Mouse (Mus musculus) C2C12 (cell line): ENCODE results near the gene Ascl1. TPM values are rescaled to one million over a fixed set of nuclear protein-coding genes. Genes with fewer than 3 reads are reported as not detected.

Experiments
- H3K27me3 ChIP-seq: one replicate; pipeline ENCODE4 v1.6.1; 2011; ENCODE audit not compliant: control insufficient read depth, insufficient read depth, insufficient read length
- H3K36me3 ChIP-seq: one replicate; pipeline ENCODE4 v1.6.1; 2011; ENCODE audit not compliant: control insufficient read depth, insufficient read depth
- H3K4me3 ChIP-seq: one replicate; pipeline ENCODE4 v1.5.1; 2011; ENCODE audit warnings: mild to moderate bottlenecking, control low read depth; ENCODE audit not compliant: poor library complexity, insufficient read depth, severe bottlenecking
- H3K79me2 ChIP-seq: one replicate; pipeline ENCODE4 v1.6.1; 2011; ENCODE audit not compliant: control insufficient read depth, insufficient read depth
- H3K79me3 ChIP-seq: one replicate; pipeline ENCODE4 v1.6.1; 2011; ENCODE audit warnings: low read depth, control low read depth
- H3ac ChIP-seq: one replicate; pipeline ENCODE3; 2011; ENCODE audit warnings: low read depth; ENCODE audit not compliant: control insufficient read depth, insufficient read length
- CEBPB ChIP-seq: IDR thresholded peaks from one replicate; pipeline ENCODE4 v1.6.1; 2011; ENCODE audit warnings: low read depth, mild to moderate bottlenecking, control low read depth, moderate library complexity
- CTCF ChIP-seq: IDR thresholded peaks from one replicate; pipeline ENCODE4 v1.5.1; 2011; ENCODE audit not compliant: control insufficient read depth, insufficient read depth, insufficient read length
- FOSL1 ChIP-seq: IDR thresholded peaks from one replicate; pipeline ENCODE4 v1.8.0; 2011; ENCODE audit warnings: mild to moderate bottlenecking, low read length; ENCODE audit not compliant: poor library complexity, insufficient read depth, severe bottlenecking
- MAX ChIP-seq: IDR thresholded peaks from one replicate; pipeline ENCODE4 v1.6.1; 2011; ENCODE audit warnings: mild to moderate bottlenecking, control low read depth
- MYOD1 ChIP-seq: IDR thresholded peaks from one replicate; pipeline ENCODE4 v1.6.1; 2011; ENCODE audit warnings: low read depth; ENCODE audit not compliant: control insufficient read depth, insufficient read length
- MYOG ChIP-seq: IDR thresholded peaks from one replicate; pipeline ENCODE4 v1.6.1; 2011; ENCODE audit not compliant: control insufficient read depth, insufficient read length; ENCODE audit errors: extremely low read depth
- USF1 ChIP-seq: IDR thresholded peaks from one replicate; pipeline ENCODE4 v1.6.1; 2011; ENCODE audit warnings: low read depth, mild to moderate bottlenecking, control low read depth, moderate library complexity
- polyA plus RNA-seq: library from polyadenylated mRNA; unstranded; fragments of >200 nt; fragmentation: generic; extraction: Trizol; gene quantifications from one replicate; pipeline ENCODE4 v1.2.1, GENCODE M21; 2012; ENCODE audit warnings: missing spikeins

Ascl1 gene
- polyA plus RNA-seq, 1 experiment, result not detected

GRCm38 (mm10) chr10:87446829-87447753, 46.4 kb downstream of the Ascl1 start:
- no peaks in the 10 kb centered on the region for H3K36me3 ChIP-seq
- no peak overlapping the region for H3K4me3 ChIP-seq
- H3K27me3 ChIP-seq, result no peaks in the 10 kb centered on the region
- H3K79me3 ChIP-seq, result no peaks in the 10 kb centered on the region
- H3ac ChIP-seq, result no peak overlapping the region
- H3K79me2 ChIP-seq, result no peaks in the 10 kb centered on the region
- TF ChIP-seq MAX, result no peak
- TF ChIP-seq MYOG, result no peak
- TF ChIP-seq CTCF, result no peak
- TF ChIP-seq USF1, result no peak
- no peak for TF ChIP-seq MYOD1
- no peak for TF ChIP-seq FOSL1
- TF ChIP-seq CEBPB, result no peak

GRCm38 (mm10) chr10:87446139-87446828, 47.2 kb downstream of the Ascl1 start:
- no peaks in the 10 kb centered on the region for H3K79me3 ChIP-seq
- no peaks in the 10 kb centered on the region for H3K79me2 ChIP-seq
- no peak overlapping the region for H3ac ChIP-seq
- H3K4me3 ChIP-seq, result no peak overlapping the region
- no peaks in the 10 kb centered on the region for H3K36me3 ChIP-seq
- no peaks in the 10 kb centered on the region for H3K27me3 ChIP-seq
- TF ChIP-seq CEBPB, result no peak
- TF ChIP-seq USF1, result no peak
- TF ChIP-seq CTCF, result no peak
- no peak for TF ChIP-seq MAX
- TF ChIP-seq MYOD1, result no peak
- TF ChIP-seq MYOG, result no peak
- TF ChIP-seq FOSL1, result no peak

Other genes starting within 250 kb of the Ascl1 start
- not detected for gene Pah, start 28.1 kb upstream of the Ascl1 start, polyA plus RNA-seq